Mouse (Mus musculus): ENCODE data around the gene Scrg1.
"Not testable (repeated sequence)": the region's sequence is repeated elsewhere in the genome, so short reads cannot be mapped to it uniquely, and the experiment has no call there.

DNA sequence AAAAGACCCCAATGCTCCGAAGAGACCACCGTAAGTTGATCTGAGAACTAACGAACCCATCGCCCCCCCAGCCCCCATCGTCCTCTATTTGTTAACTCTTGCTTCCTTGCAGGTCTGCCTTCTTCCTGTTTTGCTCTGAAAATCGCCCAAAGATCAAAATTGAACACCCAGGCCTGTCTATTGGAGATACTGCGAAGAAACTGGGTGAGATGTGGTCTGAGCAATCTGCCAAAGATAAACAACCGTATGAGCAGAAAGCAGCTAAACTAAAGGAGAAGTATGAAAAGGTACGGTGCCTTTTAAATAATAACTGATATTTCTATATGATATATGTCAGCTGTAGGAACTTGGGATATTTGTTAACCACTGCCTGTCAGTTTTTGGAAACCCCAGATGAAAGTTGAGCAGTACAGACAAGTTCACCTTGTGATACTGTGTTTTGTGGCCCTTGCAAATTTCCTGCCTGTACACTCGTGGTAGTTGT is 57.5 kb downstream of the Scrg1 start:
- not testable (repeated sequence) for TF ChIP-seq CTCF (IDR thresholded peaks at IDR 0.05; ENCODE audit: low read depth, low read length); POLR2A (IDR thresholded peaks at IDR 0.05; ENCODE audit: extremely low read depth, insufficient read depth, low read length)
